Mouse (Mus musculus): Measurements from ENCODE around the gene Spock1. TPM values are rescaled to one million over a fixed set of nuclear protein-coding genes. Genes with fewer than 3 reads are reported as not detected.

Spock1 gene
- polyA plus RNA-seq, 1 experiment from 2014 or later = 10.6 TPM

- no peak for ATAC-seq (ENCODE audit: insufficient number of reproducible peaks, insufficient read depth, low FRiP score, low read depth)
- no peaks in the 10 kb centered on the region for H3K4me1 ChIP-seq (ENCODE audit: control insufficient read depth, insufficient read depth, low read length)
- WGBS = 89% methylated on average over 10 of the region's 10 CpGs
- no peaks in the 10 kb centered on the region for H3K36me3 ChIP-seq (ENCODE audit: control insufficient read depth, insufficient read depth, low read length)
- no peak overlapping the region for H3K4me3 ChIP-seq (ENCODE audit: low read depth, low read length)
- H3K9me3 ChIP-seq (ENCODE audit: control insufficient read depth, low read depth, low read length) = no peaks in the 10 kb centered on the region
- no peaks in the 10 kb centered on the region for H3K27me3 ChIP-seq (ENCODE audit: control insufficient read depth, insufficient read depth, low read length)
- no peak overlapping the region for H3K27ac ChIP-seq (ENCODE audit: low read length)
- H3K4me2 ChIP-seq (replicated peaks; ENCODE audit: low read depth, low read length) = no peak overlapping the region
- no peak overlapping the region for H3K9ac ChIP-seq (replicated peaks; ENCODE audit: low read depth, low read length)
These were observed 472.4 kb downstream of the Spock1 start for GRCm38 (mm10) chr13:57435726-57436220.

GRCm38 (mm10) chr13:57433848-57434247 is 474.3 kb downstream of the Spock1 start:
- 95% methylated on average over 4 of the region's 4 CpGs for WGBS
- Histone ChIP-seq H3K4me3 (ENCODE audit: low read depth, low read length) (no peak overlapping the region), H3K4me1 (ENCODE audit: control insufficient read depth, insufficient read depth, low read length) (no peaks in the 10 kb centered on the region), H3K9me3 (ENCODE audit: control insufficient read depth, low read depth, low read length) (no peaks in the 10 kb centered on the region), H3K9ac (replicated peaks; ENCODE audit: low read depth, low read length) (no peak overlapping the region), H3K36me3 (ENCODE audit: control insufficient read depth, insufficient read depth, low read length) (no peaks in the 10 kb centered on the region), H3K27me3 (ENCODE audit: control insufficient read depth, insufficient read depth, low read length) (no peaks in the 10 kb centered on the region), H3K27ac (ENCODE audit: low read length) (no peak overlapping the region), H3K4me2 (replicated peaks; ENCODE audit: low read depth, low read length) (no peak overlapping the region)
- no peak for ATAC-seq (ENCODE audit: insufficient number of reproducible peaks, insufficient read depth, low FRiP score, low read depth)

GRCm38 (mm10) chr13:57431815-57432214 is 476.3 kb downstream of the Spock1 start:
- H3K9ac ChIP-seq (replicated peaks; ENCODE audit: low read depth, low read length) = no peak overlapping the region
- no peaks in the 10 kb centered on the region for H3K27me3 ChIP-seq (ENCODE audit: control insufficient read depth, insufficient read depth, low read length)
- no peaks in the 10 kb centered on the region for H3K9me3 ChIP-seq (ENCODE audit: control insufficient read depth, low read depth, low read length)
- H3K4me2 ChIP-seq (replicated peaks; ENCODE audit: low read depth, low read length) = no peak overlapping the region
- no peak overlapping the region for H3K4me3 ChIP-seq (ENCODE audit: low read depth, low read length)
- ATAC-seq (ENCODE audit: insufficient number of reproducible peaks, insufficient read depth, low FRiP score, low read depth) = no peak
- no peaks in the 10 kb centered on the region for H3K4me1 ChIP-seq (ENCODE audit: control insufficient read depth, insufficient read depth, low read length)
- 93% methylated on average over 4 of the region's 4 CpGs for WGBS
- H3K27ac ChIP-seq (ENCODE audit: low read length) = no peak overlapping the region
- H3K36me3 ChIP-seq (ENCODE audit: control insufficient read depth, insufficient read depth, low read length) = no peaks in the 10 kb centered on the region

DNA sequence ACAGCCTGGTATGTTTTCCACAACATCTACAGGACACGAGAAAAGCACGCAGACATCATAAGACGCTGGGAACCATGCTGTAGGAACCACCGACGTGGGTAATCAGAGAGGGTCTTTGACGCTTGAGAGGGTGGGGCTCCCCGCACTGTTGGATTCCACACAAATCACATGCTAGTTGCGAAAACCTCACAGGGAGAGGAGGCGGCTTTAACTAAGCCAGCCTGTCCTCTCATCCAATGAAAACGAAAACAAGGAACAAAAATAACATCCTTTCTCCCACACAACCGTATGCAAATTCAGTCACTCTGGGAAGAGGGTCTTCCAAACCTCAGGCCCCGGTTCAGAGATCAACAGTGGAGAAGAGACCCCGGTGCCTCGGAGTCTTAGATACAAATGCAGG is 479.3 kb downstream of the Spock1 start:
- Histone ChIP-seq H3K27ac (ENCODE audit: low read length) (no peak overlapping the region), H3K4me1 (ENCODE audit: control insufficient read depth, insufficient read depth, low read length) (no peaks in the 10 kb centered on the region), H3K9me3 (ENCODE audit: control insufficient read depth, low read depth, low read length) (no peaks in the 10 kb centered on the region), H3K4me2 (replicated peaks; ENCODE audit: low read depth, low read length) (no peak overlapping the region), H3K4me3 (ENCODE audit: low read depth, low read length) (no peak overlapping the region), H3K36me3 (ENCODE audit: control insufficient read depth, insufficient read depth, low read length) (no peaks in the 10 kb centered on the region), H3K27me3 (ENCODE audit: control insufficient read depth, insufficient read depth, low read length) (no peaks in the 10 kb centered on the region), H3K9ac (replicated peaks; ENCODE audit: low read depth, low read length) (no peak overlapping the region)
- ATAC-seq (ENCODE audit: insufficient number of reproducible peaks, insufficient read depth, low FRiP score, low read depth) = no peak
- 79% methylated on average over 14 of the region's 14 CpGs for WGBS

- Histone ChIP-seq H3K27ac (ENCODE audit: low read length) (no peak overlapping the region), H3K9me3 (ENCODE audit: control insufficient read depth, low read depth, low read length) (no peaks in the 10 kb centered on the region), H3K4me2 (replicated peaks; ENCODE audit: low read depth, low read length) (no peak overlapping the region), H3K36me3 (ENCODE audit: control insufficient read depth, insufficient read depth, low read length) (no peaks in the 10 kb centered on the region), H3K9ac (replicated peaks; ENCODE audit: low read depth, low read length) (no peak overlapping the region), H3K4me1 (ENCODE audit: control insufficient read depth, insufficient read depth, low read length) (no peaks in the 10 kb centered on the region), H3K27me3 (ENCODE audit: control insufficient read depth, insufficient read depth, low read length) (no peaks in the 10 kb centered on the region), H3K4me3 (ENCODE audit: low read depth, low read length) (no peak overlapping the region)
- WGBS = 84% methylated on average over 5 of the region's 5 CpGs
- no peak for ATAC-seq (ENCODE audit: insufficient number of reproducible peaks, insufficient read depth, low FRiP score, low read depth)
These were observed 489.4 kb downstream of the Spock1 start for GRCm38 (mm10) chr13:57418781-57419180.

DNA sequence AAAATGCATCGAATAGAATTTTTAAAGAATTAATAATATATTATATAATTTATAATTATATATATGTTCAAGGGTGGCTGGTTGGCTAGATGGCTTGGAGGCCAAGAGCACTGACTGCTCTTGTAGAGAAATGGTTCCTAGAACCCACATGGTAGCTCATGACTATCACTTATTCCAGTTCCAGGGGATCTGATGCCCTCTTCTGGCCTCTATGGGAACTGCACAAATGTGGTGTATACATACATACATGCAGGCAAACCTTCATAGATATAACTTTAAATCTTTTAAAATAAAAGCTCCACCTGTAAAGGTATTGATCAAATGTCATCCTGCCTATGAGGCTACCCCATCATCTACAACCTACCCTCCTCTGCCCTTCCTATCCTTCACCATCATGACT is 493.4 kb downstream of the Spock1 start:
- no peaks in the 10 kb centered on the region for H3K9me3 ChIP-seq (ENCODE audit: control insufficient read depth, low read depth, low read length)
- no peaks in the 10 kb centered on the region for H3K27me3 ChIP-seq (ENCODE audit: control insufficient read depth, insufficient read depth, low read length)
- H3K4me3 ChIP-seq (ENCODE audit: low read depth, low read length) = no peak overlapping the region
- WGBS = 97% methylated on average over 1 of the region's 1 CpGs
- H3K36me3 ChIP-seq (ENCODE audit: control insufficient read depth, insufficient read depth, low read length) = no peaks in the 10 kb centered on the region
- H3K4me2 ChIP-seq (replicated peaks; ENCODE audit: low read depth, low read length) = no peak overlapping the region
- no peak overlapping the region for H3K27ac ChIP-seq (ENCODE audit: low read length)
- no peak for ATAC-seq (ENCODE audit: insufficient number of reproducible peaks, insufficient read depth, low FRiP score, low read depth)
- no peaks in the 10 kb centered on the region for H3K4me1 ChIP-seq (ENCODE audit: control insufficient read depth, insufficient read depth, low read length)
- no peak overlapping the region for H3K9ac ChIP-seq (replicated peaks; ENCODE audit: low read depth, low read length)

DNA sequence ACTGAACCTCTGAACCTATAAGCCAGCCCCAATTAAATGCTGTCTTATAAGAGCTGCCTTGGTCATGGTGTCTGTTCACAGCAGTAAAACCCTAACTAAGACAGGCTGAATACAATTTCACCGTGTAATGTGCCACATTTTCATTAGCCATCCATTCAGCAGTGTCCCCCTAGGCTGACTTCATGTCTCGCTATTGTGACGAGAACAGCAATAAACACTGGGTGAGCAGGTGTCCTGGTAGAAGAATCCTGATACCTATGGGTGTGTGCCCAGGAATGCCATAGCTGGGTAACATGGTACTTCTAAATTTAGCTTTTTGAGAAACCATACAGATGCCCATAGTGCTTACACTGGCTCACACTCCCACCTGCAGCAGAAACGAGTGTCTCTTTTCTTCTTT is 500.5 kb downstream of the Spock1 start:
- H3K27me3 ChIP-seq (ENCODE audit: control insufficient read depth, insufficient read depth, low read length) = no peaks in the 10 kb centered on the region
- H3K9ac ChIP-seq (replicated peaks; ENCODE audit: low read depth, low read length) = no peak overlapping the region
- WGBS = 91% methylated on average over 4 of the region's 4 CpGs
- no peak for ATAC-seq (ENCODE audit: insufficient number of reproducible peaks, insufficient read depth, low FRiP score, low read depth)
- H3K4me3 ChIP-seq (ENCODE audit: low read depth, low read length) = no peak overlapping the region
- H3K4me1 ChIP-seq (ENCODE audit: control insufficient read depth, insufficient read depth, low read length) = no peaks in the 10 kb centered on the region
- no peaks in the 10 kb centered on the region for H3K9me3 ChIP-seq (ENCODE audit: control insufficient read depth, low read depth, low read length)
- H3K36me3 ChIP-seq (ENCODE audit: control insufficient read depth, insufficient read depth, low read length) = no peaks in the 10 kb centered on the region
- no peak overlapping the region for H3K27ac ChIP-seq (ENCODE audit: low read length)
- no peak overlapping the region for H3K4me2 ChIP-seq (replicated peaks; ENCODE audit: low read depth, low read length)

GRCm38 (mm10) chr13:57402386-57402785 is 505.7 kb downstream of the Spock1 start:
- 84% methylated on average over 7 of the region's 7 CpGs for WGBS
- no peaks in the 10 kb centered on the region for H3K27me3 ChIP-seq (ENCODE audit: control insufficient read depth, insufficient read depth, low read length)
- H3K9me3 ChIP-seq (ENCODE audit: control insufficient read depth, low read depth, low read length) = no peaks in the 10 kb centered on the region
- no peak overlapping the region for H3K4me3 ChIP-seq (ENCODE audit: low read depth, low read length)
- ATAC-seq (ENCODE audit: insufficient number of reproducible peaks, insufficient read depth, low FRiP score, low read depth) = no peak
- no peak overlapping the region for H3K9ac ChIP-seq (replicated peaks; ENCODE audit: low read depth, low read length)
- H3K4me1 ChIP-seq (ENCODE audit: control insufficient read depth, insufficient read depth, low read length) = no peaks in the 10 kb centered on the region
- H3K36me3 ChIP-seq (ENCODE audit: control insufficient read depth, insufficient read depth, low read length) = no peaks in the 10 kb centered on the region
- no peak overlapping the region for H3K27ac ChIP-seq (ENCODE audit: low read length)
- no peak overlapping the region for H3K4me2 ChIP-seq (replicated peaks; ENCODE audit: low read depth, low read length)

- Histone ChIP-seq H3K4me3 (ENCODE audit: low read depth, low read length) (no peak overlapping the region), H3K27me3 (ENCODE audit: control insufficient read depth, insufficient read depth, low read length) (no peaks in the 10 kb centered on the region), H3K4me2 (replicated peaks; ENCODE audit: low read depth, low read length) (no peak overlapping the region), H3K4me1 (ENCODE audit: control insufficient read depth, insufficient read depth, low read length) (no peaks in the 10 kb centered on the region), H3K9me3 (ENCODE audit: control insufficient read depth, low read depth, low read length) (no peaks in the 10 kb centered on the region), H3K27ac (ENCODE audit: low read length) (no peak overlapping the region; the same call in 1 of the 2 replicates), H3K9ac (replicated peaks; ENCODE audit: low read depth, low read length) (no peak overlapping the region), H3K36me3 (ENCODE audit: control insufficient read depth, insufficient read depth, low read length) (no peaks in the 10 kb centered on the region)
- WGBS = 77% methylated on average over 14 of the region's 14 CpGs
- no peak for ATAC-seq (ENCODE audit: insufficient number of reproducible peaks, insufficient read depth, low FRiP score, low read depth)
These were observed 535.9 kb downstream of the Spock1 start for GRCm38 (mm10) chr13:57372141-57372700.

Data from stomach, embryonic 14.5 days (tissue).